Mouse (Mus musculus): ENCODE data around the gene Crebl2.

GRCm38 (mm10) chr6:134789100-134789499 is 40.9 kb upstream of the Crebl2 start:
- TF ChIP-seq ZNF384 (IDR thresholded peaks at IDR 0.05; ENCODE audit: low read depth, low read length) (no peak), POLR2A (IDR thresholded peaks at IDR 0.05; ENCODE audit: control insufficient read depth in 1 of 2, insufficient read depth in 1 of 2, low read depth in 1 of 2, low read length in 2 of 2, poor library complexity in 1 of 2) (no peak), POLR2AphosphoS2 (IDR thresholded peaks at IDR 0.05; ENCODE audit: low read length) (no peak), E2F4 (IDR thresholded peaks at IDR 0.05; ENCODE audit: borderline replicate concordance, low read depth, low read length) (no peak)
